Mouse (Mus musculus): ENCODE results near the gene Dtx2.

The Dtx2 gene

GRCm38 (mm10) chr5:136034868-136035267 lies 40.3 kb downstream of the Dtx2 start:
- POLR2A ChIA-PET: interaction anchor here in 1 of 4 experiments (0.6 to 1.9 kb wide), 4 partner anchors 19 to 129 kb away, joined by 3 to 6 read pairs (median 4); partner anchors contain the start of gene Ywhag
- CTCF ChIA-PET: interaction anchor here in 1 of 4 experiments (1.0 kb wide), 1 partner anchor 11 kb away, joined by 3 read pairs; no protein-coding TSS in a partner anchor

- ChIA-PET CTCF (interaction anchor here in 1 of 4 experiments (0.5 to 1.0 kb wide), 2 partner anchors 10 to 14 kb away, joined by 3 read pairs; no protein-coding TSS in a partner anchor), POLR2A (interaction anchor here in 1 of 4 experiments (0.6 to 1.9 kb wide), 3 partner anchors 19 to 129 kb away, joined by 3 to 5 read pairs (median 4); partner anchors contain the start of gene Ywhag)
These were observed 40.7 kb downstream of the Dtx2 start for GRCm38 (mm10) chr5:136035285-136035684.

- POLR2A ChIA-PET: interaction anchor here in 1 of 4 experiments (1.9 kb wide), 1 partner anchor 20 kb away, joined by 5 read pairs; no protein-coding TSS in a partner anchor
- CTCF ChIA-PET: interaction anchor here in 1 of 4 experiments (0.5 kb wide), 1 partner anchor 579 kb away, joined by 3 read pairs; no protein-coding TSS in a partner anchor
These were observed 42.1 kb downstream of the Dtx2 start for GRCm38 (mm10) chr5:136036667-136037066.

GRCm38 (mm10) chr5:136038258-136039214 lies 43.9 kb downstream of the Dtx2 start, which contains the start of gene Upk3b:
Gene Upk3b, plus strand, starts transcription at chr5:136038496.
- POLR2A ChIA-PET: interaction anchor here in 2 of 4 experiments (0.9 to 1.2 kb wide), 5 partner anchors 17 to 44 kb away, joined by 3 to 5 read pairs (median 4); partner anchors contain the start of gene Dtx2 (in 1 of the 2)
- CTCF ChIA-PET: interaction anchor here in 1 of 4 experiments (0.6 kb wide), 1 partner anchor 16 kb away, joined by 4 read pairs; the partner anchor contains the start of gene Upk3bl

GRCm38 (mm10) chr5:136040210-136040609 lies 45.6 kb downstream of the Dtx2 start:
- ChIA-PET POLR2A (interaction anchor here in 3 of 4 experiments (0.6 to 2.1 kb wide), 22 partner anchors 9 to 262 kb away, joined by 3 to 10 read pairs (median 4); partner anchors contain the start of genes Dtx2 (in 2 of the 3), Hspb1 (in 1 of the 3), Mdh2 (in 1 of the 3) and Prkrip1 (in 1 of the 3)), CTCF (interaction anchor here in 2 of 4 experiments (0.6 to 2.5 kb wide), 9 partner anchors 8 to 139 kb away, joined by 3 to 12 read pairs (median 4); partner anchors contain the start of gene Dtx2 (in 1 of the 2))

GRCm38 (mm10) chr5:136041260-136041659 lies 46.7 kb downstream of the Dtx2 start:
- ChIA-PET POLR2A (interaction anchor here in 3 of 4 experiments (0.5 to 2.8 kb wide), 38 partner anchors 9 to 1201 kb away, joined by 3 to 14 read pairs (median 5); partner anchors contain the start of genes Dtx2 (in 2 of the 3), Mdh2 (in 2 of the 3), Styxl1 (in 2 of the 3) and Upk3bl (in 2 of the 3)), CTCF (interaction anchor here (0.5 to 2.5 kb wide), 23 partner anchors 9 to 1515 kb away, joined by 3 to 10 read pairs (median 4); partner anchors contain the start of genes Dtx2 (in 1 of the 4) and Rasa4 (in 1 of the 4))

GRCm38 (mm10) chr5:136041666-136042065 lies 47.1 kb downstream of the Dtx2 start:
- ChIA-PET CTCF (interaction anchor here (0.5 to 2.5 kb wide), 26 partner anchors 9 to 1514 kb away, joined by 3 to 10 read pairs (median 4); partner anchors contain the start of genes Dtx2 (in 1 of the 4) and Rasa4 (in 1 of the 4)), POLR2A (interaction anchor here in 3 of 4 experiments (0.5 to 2.8 kb wide), 38 partner anchors 9 to 1202 kb away, joined by 3 to 14 read pairs (median 5); partner anchors contain the start of genes Dtx2 (in 2 of the 3), Upk3bl (in 2 of the 3), Hspb1 (in 1 of the 3) and Mdh2 (in 1 of the 3))

- POLR2A ChIA-PET: interaction anchor here in 3 of 4 experiments (0.5 to 1.8 kb wide), 8 partner anchors 16 to 169 kb away, joined by 3 to 5 read pairs (median 4); no protein-coding TSS in a partner anchor
These were observed 50.3 kb downstream of the Dtx2 start for GRCm38 (mm10) chr5:136044865-136045264.

GRCm38 (mm10) chr5:136045408-136045807 lies 50.8 kb downstream of the Dtx2 start:
- CTCF ChIA-PET: interaction anchor here (0.5 to 2.8 kb wide), 53 partner anchors 9 to 208 kb away, joined by 3 to 21 read pairs (median 4); partner anchors contain the start of genes Dtx2 (in 1 of the 4), Upk3bl (in 1 of the 4) and Zp3 (in 1 of the 4)
- POLR2A ChIA-PET: interaction anchor here (0.5 to 1.6 kb wide), 13 partner anchors 29 to 144 kb away, joined by 3 to 7 read pairs (median 4); no protein-coding TSS in a partner anchor

More at GRCm38 (mm10) chr5:136044865-136045264, 50.3 kb downstream of the Dtx2 start:
- CTCF ChIA-PET: interaction anchor here (0.6 to 2.8 kb wide), 40 partner anchors 10 to 266 kb away, joined by 3 to 21 read pairs (median 4); partner anchors contain the start of genes Dtx2 (in 2 of the 4), Mdh2 (in 1 of the 4), Styxl1 (in 1 of the 4) and Upk3bl (in 1 of the 4)

GRCm38 (mm10) chr5:136045987-136046386 lies 51.4 kb downstream of the Dtx2 start:
- CTCF ChIA-PET: interaction anchor here (0.5 to 2.8 kb wide), 49 partner anchors 9 to 207 kb away, joined by 3 to 21 read pairs (median 4); partner anchors contain the start of genes Dtx2 (in 1 of the 4), Upk3bl (in 1 of the 4) and Zp3 (in 1 of the 4)
- POLR2A ChIA-PET: interaction anchor here (0.6 to 1.6 kb wide), 14 partner anchors 30 to 184 kb away, joined by 3 to 7 read pairs (median 4); no protein-coding TSS in a partner anchor

GRCm38 (mm10) chr5:136048541-136048940 lies 53.9 kb downstream of the Dtx2 start:
- CTCF ChIA-PET: interaction anchor here in 3 of 4 experiments (1.1 to 1.9 kb wide), 3 partner anchors 13 to 148 kb away, joined by 3 to 7 read pairs (median 3); no protein-coding TSS in a partner anchor
- POLR2A ChIA-PET: interaction anchor here in 3 of 4 experiments (0.6 to 1.8 kb wide), 8 partner anchors 16 to 621 kb away, joined by 3 to 5 read pairs (median 3); no protein-coding TSS in a partner anchor

GRCm38 (mm10) chr5:136049926-136050325 lies 55.3 kb downstream of the Dtx2 start:
- CTCF ChIA-PET: no interaction called here
- POLR2A ChIA-PET: interaction anchor here in 1 of 4 experiments (0.9 to 1.7 kb wide), 2 partner anchors 22 to 149 kb away, joined by 3 to 5 read pairs; no protein-coding TSS in a partner anchor

- CTCF ChIA-PET: interaction anchor here (0.6 to 2.8 kb wide), 11 partner anchors 10 to 196 kb away, joined by 3 to 12 read pairs (median 4); no protein-coding TSS in a partner anchor
- POLR2A ChIA-PET: interaction anchor here in 3 of 4 experiments (0.6 to 1.7 kb wide), 15 partner anchors 8 to 97 kb away, joined by 3 to 14 read pairs (median 3); partner anchors contain the start of gene Zp3 (in 1 of the 3)
These were observed 56.9 kb downstream of the Dtx2 start for GRCm38 (mm10) chr5:136051231-136052085.

GRCm38 (mm10) chr5:136052861-136053655 lies 58.5 kb downstream of the Dtx2 start:
- CTCF ChIA-PET: interaction anchor here in 3 of 4 experiments (0.6 to 2.8 kb wide), 11 partner anchors 9 to 155 kb away, joined by 3 to 9 read pairs (median 4); no protein-coding TSS in a partner anchor

More at GRCm38 (mm10) chr5:136052861-136053655, 58.5 kb downstream of the Dtx2 start:
- POLR2A ChIA-PET: interaction anchor here (0.6 to 1.7 kb wide), 8 partner anchors 7 to 117 kb away, joined by 3 to 14 read pairs (median 4); no protein-coding TSS in a partner anchor

Data from embryonic stem cell, embryonic (primary cell).